Mouse (Mus musculus): Measurements from ENCODE around the gene Csrnp2. TPM values are rescaled to one million over a fixed set of nuclear protein-coding genes. Genes with fewer than 3 reads are reported as not detected.

The Csrnp2 gene
- total and polyA plus RNA-seq, 2 experiments from 2014 or later: 36.3 to 67.1 TPM

- H3K4me1 ChIP-seq (ENCODE audit: insufficient read depth): no peaks in the 10 kb centered on the region
- H3K9ac ChIP-seq: no peak overlapping the region
- no peaks in the 10 kb centered on the region for H3K36me3 ChIP-seq (ENCODE audit: insufficient read depth)
- H3K27ac ChIP-seq (ENCODE audit: low read depth, low read length): no peak overlapping the region
- ATAC-seq (no peak), DNase-seq (no peak)
- 82% methylated on average over 4 of the region's 4 CpGs for WGBS
- no peaks in the 10 kb centered on the region for H3K27me3 ChIP-seq (ENCODE audit: insufficient read depth, low read length)
- no peak overlapping the region for H3K4me3 ChIP-seq (ENCODE audit: low read depth, low read length)
- TF ChIP-seq CTCF (IDR thresholded peaks at IDR 0.05; ENCODE audit: low read depth): no peak
- H3K4me2 ChIP-seq (ENCODE audit: low read depth): no peak overlapping the region
- H3K9me3 ChIP-seq (ENCODE audit: low read length): no peaks in the 10 kb centered on the region
These were observed 59.2 kb downstream of the Csrnp2 start for GRCm38 (mm10) chr15:100436112-100436511.

- ATAC-seq: no peak
These were observed 62.1 kb downstream of the Csrnp2 start for GRCm38 (mm10) chr15:100433234-100433633.

GRCm38 (mm10) chr15:100429959-100430565, 65.2 kb downstream of the Csrnp2 start:
- Histone ChIP-seq H3K27me3 (ENCODE audit: insufficient read depth, low read length) (peaks cover 6% of the 10 kb centered on the region; the same call in 1 of the 2 replicates), H3K27ac (ENCODE audit: low read depth, low read length) (no peak overlapping the region), H3K9me3 (ENCODE audit: low read length) (no peaks in the 10 kb centered on the region), H3K4me1 (ENCODE audit: insufficient read depth) (no peaks in the 10 kb centered on the region), H3K36me3 (ENCODE audit: insufficient read depth) (no peaks in the 10 kb centered on the region), H3K9ac (no peak overlapping the region), H3K4me3 (ENCODE audit: low read depth, low read length) (no peak overlapping the region), H3K4me2 (ENCODE audit: low read depth) (no peak overlapping the region)
- WGBS: 64% methylated on average over 11 of the region's 11 CpGs
- no peak for TF ChIP-seq CTCF (IDR thresholded peaks at IDR 0.05; ENCODE audit: low read depth)
- DNase-seq (no peak), ATAC-seq (peak; percentile 40)

More at GRCm38 (mm10) chr15:100433234-100433633, 62.1 kb downstream of the Csrnp2 start:
- Histone ChIP-seq H3K27ac (ENCODE audit: low read depth, low read length) (no peak overlapping the region), H3K9ac (no peak overlapping the region), H3K9me3 (ENCODE audit: low read length) (no peaks in the 10 kb centered on the region), H3K36me3 (ENCODE audit: insufficient read depth) (no peaks in the 10 kb centered on the region), H3K4me3 (ENCODE audit: low read depth, low read length) (no peak overlapping the region), H3K4me1 (ENCODE audit: insufficient read depth) (no peaks in the 10 kb centered on the region), H3K4me2 (ENCODE audit: low read depth) (no peak overlapping the region), H3K27me3 (ENCODE audit: insufficient read depth, low read length) (no peaks in the 10 kb centered on the region)
- TF ChIP-seq CTCF (IDR thresholded peaks at IDR 0.05; ENCODE audit: low read depth): no peak
- DNase-seq: no peak
- 76% methylated on average over 4 of the region's 4 CpGs for WGBS

Other genes with a start within 250 kb of the Csrnp2 start
- gene Tmprss12, start 214.7 kb downstream of the Csrnp2 start, total RNA-seq (2014; rRNA removed): not detected in 2 replicates
- gene Tmprss12, start 214.7 kb downstream of the Csrnp2 start, polyA plus RNA-seq (2015; fragmentation: Nextera tagmentation; extraction: Ambion mirVana): not detected in 2 replicates
- 11.6 and 13.5 TPM in 2 replicates for gene Mettl7a1, start 191.3 kb downstream of the Csrnp2 start, total RNA-seq (2014; rRNA removed)
- 1.2 and 2.3 TPM in 2 replicates for gene Mettl7a1, start 191.3 kb downstream of the Csrnp2 start, polyA plus RNA-seq (2015; fragmentation: Nextera tagmentation; extraction: Ambion mirVana)
- gene Mettl7a3, start 160.6 kb downstream of the Csrnp2 start, total RNA-seq (2014; rRNA removed): not detected in 2 replicates
- gene Mettl7a3, start 160.6 kb downstream of the Csrnp2 start, polyA plus RNA-seq (2015; fragmentation: Nextera tagmentation; extraction: Ambion mirVana): not detected in 2 replicates
- gene Methig1, start 142.3 kb downstream of the Csrnp2 start, total RNA-seq (2014; rRNA removed): not detected in 2 replicates
- gene Methig1, start 142.3 kb downstream of the Csrnp2 start, polyA plus RNA-seq (2015; fragmentation: Nextera tagmentation; extraction: Ambion mirVana): not detected in 2 replicates
- not detected in 2 replicates for gene Mettl7a2, start 142.3 kb downstream of the Csrnp2 start, total RNA-seq (2014; rRNA removed)
- not detected in 2 replicates for gene Mettl7a2, start 142.3 kb downstream of the Csrnp2 start, polyA plus RNA-seq (2015; fragmentation: Nextera tagmentation; extraction: Ambion mirVana)
- gene Higd1c, start 130.9 kb downstream of the Csrnp2 start, total RNA-seq (2014; rRNA removed): not detected in 2 replicates
- not detected in 2 replicates for gene Higd1c, start 130.9 kb downstream of the Csrnp2 start, polyA plus RNA-seq (2015; fragmentation: Nextera tagmentation; extraction: Ambion mirVana)
- gene Gm5475, start 73.3 kb downstream of the Csrnp2 start, total RNA-seq (2014; rRNA removed): 0.08 TPM in 1 of 2 replicates, not detected in the other
- gene Gm5475, start 73.3 kb downstream of the Csrnp2 start, polyA plus RNA-seq (2015; fragmentation: Nextera tagmentation; extraction: Ambion mirVana): 0.09 and 0.10 TPM in 2 replicates
- gene Slc11a2, start 70.4 kb downstream of the Csrnp2 start, total RNA-seq (2014; rRNA removed): 23.2 and 36.8 TPM in 2 replicates
- 17.2 and 17.6 TPM in 2 replicates for gene Slc11a2, start 70.4 kb downstream of the Csrnp2 start, polyA plus RNA-seq (2015; fragmentation: Nextera tagmentation; extraction: Ambion mirVana)
- gene Letmd1, start 26.5 kb downstream of the Csrnp2 start, total RNA-seq (2014; rRNA removed): 70.5 and 87.8 TPM in 2 replicates
- 45.3 and 52.5 TPM in 2 replicates for gene Letmd1, start 26.5 kb downstream of the Csrnp2 start, polyA plus RNA-seq (2015; fragmentation: Nextera tagmentation; extraction: Ambion mirVana)
- 25.5 and 34.5 TPM in 2 replicates for gene Tfcp2, start 56.5 kb upstream of the Csrnp2 start, total RNA-seq (2014; rRNA removed)
- 18.2 and 29.0 TPM in 2 replicates for gene Tfcp2, start 56.5 kb upstream of the Csrnp2 start, polyA plus RNA-seq (2015; fragmentation: Nextera tagmentation; extraction: Ambion mirVana)
- 72.4 and 77.4 TPM in 2 replicates for gene Pou6f1, start 104.5 kb upstream of the Csrnp2 start, total RNA-seq (2014; rRNA removed)
- 32.2 and 33.3 TPM in 2 replicates for gene Pou6f1, start 104.5 kb upstream of the Csrnp2 start, polyA plus RNA-seq (2015; fragmentation: Nextera tagmentation; extraction: Ambion mirVana)
- gene Dazap2, start 119.9 kb upstream of the Csrnp2 start, total RNA-seq (2014; rRNA removed): 81.9 and 92.3 TPM in 2 replicates
- gene Dazap2, start 119.9 kb upstream of the Csrnp2 start, polyA plus RNA-seq (2015; fragmentation: Nextera tagmentation; extraction: Ambion mirVana): 162 and 190 TPM in 2 replicates
- gene Smagp, start 141.5 kb upstream of the Csrnp2 start, total RNA-seq (2014; rRNA removed): 2.3 and 6.2 TPM in 2 replicates
- gene Smagp, start 141.5 kb upstream of the Csrnp2 start, polyA plus RNA-seq (2015; fragmentation: Nextera tagmentation; extraction: Ambion mirVana): 3.9 TPM in 2 replicates
- gene Bin2, start 174.1 kb upstream of the Csrnp2 start, total RNA-seq (2014; rRNA removed): 1.4 and 1.6 TPM in 2 replicates
- gene Bin2, start 174.1 kb upstream of the Csrnp2 start, polyA plus RNA-seq (2015; fragmentation: Nextera tagmentation; extraction: Ambion mirVana): 0.58 and 1.4 TPM in 2 replicates
- 0.62 and 5.1 TPM in 2 replicates for gene Cela1, start 192.4 kb upstream of the Csrnp2 start, total RNA-seq (2014; rRNA removed)
- gene Cela1, start 192.4 kb upstream of the Csrnp2 start, polyA plus RNA-seq (2015; fragmentation: Nextera tagmentation; extraction: Ambion mirVana): 0.81 and 1.2 TPM in 2 replicates
- 0.77 and 1.5 TPM in 2 replicates for gene Galnt6, start 233.9 kb upstream of the Csrnp2 start, total RNA-seq (2014; rRNA removed)
- gene Galnt6, start 233.9 kb upstream of the Csrnp2 start, polyA plus RNA-seq (2015; fragmentation: Nextera tagmentation; extraction: Ambion mirVana): 0.24 and 0.47 TPM in 2 replicates

All from forebrain, postnatal 0 days (tissue).